Mouse (Mus musculus) lung, embryonic 15.5 days (tissue): ENCODE results near the gene Pacrg. TPM values are rescaled to one million over a fixed set of nuclear protein-coding genes. Genes with fewer than 3 reads are reported as not detected.

Source experiments
- ATAC-seq: fragments of 200-750 bp; cut with Nextera tagmentation; 2 replicates; pipeline ENCODE4 v1.8.0; 2017; ENCODE audit warnings: moderate number of reproducible peaks, borderline replicate concordance; ENCODE audit not compliant: low FRiP score, low TSS enrichment; ENCODE audit errors: extremely low read depth
- H3K27ac ChIP-seq: fragments of 300-500 bp; sonication (generic); 2 replicates; pipeline ENCODE4 v1.5.1; 2015; ENCODE audit warnings: moderate library complexity, mild to moderate bottlenecking, inconsistent platforms
- H3K27me3 ChIP-seq: fragments of 300-500 bp; sonication (generic); 2 replicates; pipeline ENCODE4 v1.6.1; 2015; ENCODE audit warnings: inconsistent platforms
- H3K36me3 ChIP-seq: fragments of 300-500 bp; sonication (generic); 2 replicates; pipeline ENCODE4 v1.6.1; 2015; ENCODE audit warnings: inconsistent platforms
- H3K4me1 ChIP-seq: fragments of 300-500 bp; sonication (generic); 2 replicates; pipeline ENCODE4 v1.6.1; 2015; ENCODE audit warnings: inconsistent platforms
- H3K4me2 ChIP-seq: fragments of 300-500 bp; sonication (generic); 2 replicates; pipeline ENCODE4 v1.6.1; 2015; ENCODE audit warnings: inconsistent platforms, mild to moderate bottlenecking, moderate library complexity
- H3K4me3 ChIP-seq: fragments of 300-500 bp; sonication (generic); 2 replicates; pipeline ENCODE4 v1.5.1; 2015; ENCODE audit warnings: mild to moderate bottlenecking, inconsistent platforms
- H3K9ac ChIP-seq: fragments of 300-500 bp; sonication (generic); 2 replicates; pipeline ENCODE4 v1.6.1; 2015; ENCODE audit warnings: inconsistent platforms
- H3K9me3 ChIP-seq: fragments of 300-500 bp; sonication (generic); 2 replicates; pipeline ENCODE4 v1.6.1; 2016; ENCODE audit warnings: inconsistent platforms
- WGBS: fragments of 180-500 bp; shearing (Covaris S2); methylation state at CpG from one replicate; pipeline ENCODE4 v1.1.7; 2015; 5-methylcytosine and 5-hydroxymethylcytosine counted together
- polyA plus RNA-seq: library from polyadenylated mRNA; unstranded; fragments of >200 nt; fragmentation: Nextera tagmentation; extraction: Ambion mirVana; gene quantifications from 2 replicates; pipeline ENCODE4 v1.2.1, GENCODE M21; 2015

The Pacrg gene
- polyA plus RNA-seq, 1 experiment from 2014 or later, result 2.7 TPM

DNA sequence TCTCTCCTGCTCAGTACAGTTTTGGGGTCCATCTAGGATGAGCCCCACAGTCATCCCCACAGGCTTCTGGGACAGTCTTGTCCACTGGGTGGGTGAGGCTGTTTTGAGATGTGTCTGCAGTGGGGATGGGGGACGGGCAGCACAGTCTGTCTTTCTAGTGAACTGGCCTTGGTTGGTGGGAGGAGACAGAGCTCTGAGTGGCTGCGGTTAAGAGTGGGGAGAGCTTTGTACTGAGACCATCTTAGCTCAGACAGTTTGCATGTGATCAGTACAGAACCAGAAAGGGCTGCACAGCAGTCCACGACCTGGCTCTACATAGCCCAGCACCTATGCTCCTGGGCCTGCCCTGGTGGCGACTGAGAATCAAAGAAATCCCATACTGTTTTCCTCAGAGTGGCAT is 446.3 kb downstream of the Pacrg start:
- Histone ChIP-seq H3K9ac (no peak overlapping the region), H3K9me3 (no peaks in the 10 kb centered on the region), H3K4me2 (no peak overlapping the region), H3K36me3 (no peaks in the 10 kb centered on the region), H3K4me3 (no peak overlapping the region), H3K27me3 (no peaks in the 10 kb centered on the region), H3K4me1 (peaks cover 30% of the 10 kb centered on the region), H3K27ac (no peak overlapping the region)
- WGBS, result 68% methylated on average over 4 of the region's 4 CpGs
- ATAC-seq, result no peak

DNA sequence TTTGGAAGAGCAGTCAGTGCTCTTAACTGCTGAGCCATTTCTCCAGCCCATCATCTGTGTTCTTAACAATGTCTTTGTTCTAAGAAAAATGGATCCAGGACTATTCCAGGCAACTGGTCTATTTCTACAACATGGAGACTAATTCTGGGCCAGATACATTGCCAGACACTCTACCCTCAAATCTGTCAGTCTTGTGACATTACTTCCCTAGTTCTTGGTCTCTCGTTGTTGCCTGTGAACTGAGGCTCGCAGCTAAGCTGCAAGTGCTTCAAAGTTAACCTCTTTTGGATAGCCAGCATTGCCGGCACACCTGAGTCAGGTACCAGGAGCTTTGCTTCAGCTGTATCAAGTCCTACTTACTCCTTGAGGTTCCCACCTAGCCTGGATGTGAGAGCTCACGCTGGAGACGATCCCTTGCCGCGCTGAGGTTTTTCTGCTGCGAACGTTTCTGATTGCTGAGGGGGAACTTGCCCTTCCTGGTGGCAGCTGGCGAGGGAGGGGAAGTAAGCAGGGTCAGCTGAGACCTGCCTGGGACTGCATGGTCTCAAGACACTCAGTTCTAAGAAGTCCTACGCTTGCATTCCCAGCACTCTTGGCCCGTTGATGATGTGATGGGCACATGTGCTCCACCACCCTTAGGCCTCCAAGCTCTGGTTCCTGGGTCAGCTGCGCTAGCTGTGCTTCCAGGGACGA is 447.6 kb downstream of the Pacrg start:
- WGBS, result 77% methylated on average over 14 of the region's 14 CpGs
- Histone ChIP-seq H3K9me3 (no peaks in the 10 kb centered on the region), H3K4me2 (no peak overlapping the region), H3K4me1 (peaks cover 21% of the 10 kb centered on the region), H3K4me3 (no peak overlapping the region), H3K27ac (no peak overlapping the region), H3K9ac (no peak overlapping the region), H3K36me3 (no peaks in the 10 kb centered on the region), H3K27me3 (no peaks in the 10 kb centered on the region)
- ATAC-seq, result no peak

DNA sequence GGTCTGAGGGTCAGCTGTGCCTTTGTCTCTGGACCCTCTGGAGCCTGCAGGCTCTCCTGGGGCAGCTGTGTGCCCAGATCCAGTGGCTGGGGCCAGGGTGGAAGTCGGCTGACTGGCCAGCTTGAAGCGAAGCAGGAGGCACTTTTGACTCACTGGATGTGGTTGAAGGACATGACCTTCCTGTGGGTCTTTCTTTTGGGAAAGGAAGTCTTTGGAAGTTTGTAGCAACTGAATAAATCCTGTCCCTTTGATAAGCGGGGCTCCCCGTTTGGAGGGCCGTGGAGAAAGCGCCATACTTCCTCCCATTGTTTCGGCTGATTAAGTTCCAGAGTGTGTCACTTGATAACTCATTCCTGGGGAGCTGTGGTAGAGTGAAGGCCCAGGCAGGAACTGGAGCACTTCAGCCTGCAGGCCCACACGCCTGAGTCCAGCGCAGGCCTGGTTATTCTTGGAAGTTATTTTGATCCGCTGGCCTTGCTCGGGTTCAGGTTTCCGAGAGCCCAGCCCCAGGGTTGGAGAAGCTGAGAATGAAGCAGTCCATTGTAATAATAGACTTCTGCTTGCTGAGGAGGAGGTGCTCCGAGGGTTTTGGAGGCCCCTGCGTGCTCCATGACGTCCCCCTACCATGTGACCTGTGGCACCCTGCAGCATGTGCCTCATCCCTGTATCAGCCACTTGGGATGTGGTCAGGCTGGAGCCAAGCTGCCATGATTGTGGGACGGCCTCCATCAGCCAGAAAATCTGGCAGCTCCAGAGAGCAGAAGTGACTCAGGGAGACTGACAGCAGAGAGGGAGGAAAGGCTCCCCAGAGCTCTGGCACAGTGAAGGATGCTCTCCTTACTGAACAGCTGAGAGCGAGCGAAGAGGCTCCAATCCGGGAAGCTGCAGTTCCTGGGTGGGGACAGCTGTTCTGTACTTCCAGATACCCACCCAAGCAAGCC is 449.6 kb downstream of the Pacrg start:
- Histone ChIP-seq H3K36me3 (no peaks in the 10 kb centered on the region), H3K4me3 (no peak overlapping the region), H3K9me3 (no peaks in the 10 kb centered on the region), H3K27me3 (no peaks in the 10 kb centered on the region), H3K4me2 (no peak overlapping the region), H3K9ac (no peak overlapping the region), H3K27ac (peak overlapping the region; percentile 92), H3K4me1 (peaks cover 14% of the 10 kb centered on the region; the same call in 1 of the 2 replicates)
- peak; percentile 87 for ATAC-seq
- 42% methylated on average over 19 of the region's 19 CpGs for WGBS

DNA sequence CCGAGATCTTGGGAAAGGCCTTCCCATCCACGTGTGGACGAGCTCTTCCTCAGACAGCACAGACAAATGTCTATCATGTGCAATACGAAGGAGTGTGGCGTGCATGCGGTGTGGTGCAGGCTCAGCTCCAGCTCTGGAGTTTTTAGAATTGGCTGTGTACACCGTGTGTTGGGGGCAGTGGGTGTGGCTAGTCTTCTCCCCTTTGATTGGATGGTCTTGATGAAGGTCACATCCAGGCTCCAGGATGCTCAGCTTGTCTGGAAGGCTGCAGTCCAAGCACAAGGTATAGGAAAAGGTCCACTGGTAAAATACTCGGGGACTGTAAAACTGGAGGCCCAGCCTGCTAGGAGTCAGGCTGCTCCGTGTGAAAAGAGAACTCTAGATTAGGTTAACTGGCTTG is 450.4 kb downstream of the Pacrg start:
- H3K9ac ChIP-seq, result no peak overlapping the region
- H3K27ac ChIP-seq, result peak overlapping the region; percentile 92
- H3K9me3 ChIP-seq, result no peaks in the 10 kb centered on the region
- H3K4me3 ChIP-seq, result no peak overlapping the region
- peaks cover 14% of the 10 kb centered on the region; the same call in 1 of the 2 replicates for H3K4me1 ChIP-seq
- H3K36me3 ChIP-seq, result no peaks in the 10 kb centered on the region
- no peak for ATAC-seq
- H3K4me2 ChIP-seq, result no peak overlapping the region
- 72% methylated on average over 9 of the region's 9 CpGs for WGBS
- no peaks in the 10 kb centered on the region for H3K27me3 ChIP-seq

DNA sequence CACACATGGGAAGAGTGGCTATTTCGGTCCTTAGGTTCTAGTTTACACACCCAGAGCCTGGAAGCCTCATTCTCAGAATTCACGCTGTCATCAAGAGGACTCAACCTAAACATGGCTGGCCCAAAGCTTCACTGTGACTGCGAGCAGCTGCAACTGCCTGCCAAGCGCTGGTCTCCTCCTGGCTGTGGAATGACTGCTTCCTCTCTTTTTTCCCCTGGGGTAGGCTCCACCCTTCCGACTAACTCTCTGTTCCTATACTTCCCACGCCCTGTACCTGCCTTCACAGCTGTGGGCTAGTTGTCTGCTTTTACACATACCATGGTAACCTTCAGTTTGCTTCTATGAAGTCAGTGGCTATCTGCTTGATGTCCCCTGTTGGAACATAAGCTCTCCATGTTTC is 453.6 kb downstream of the Pacrg start:
- Histone ChIP-seq H3K36me3 (no peaks in the 10 kb centered on the region), H3K4me3 (no peak overlapping the region), H3K9me3 (no peaks in the 10 kb centered on the region), H3K4me1 (peaks cover 14% of the 10 kb centered on the region; the same call in 1 of the 2 replicates), H3K9ac (no peak overlapping the region), H3K27me3 (no peaks in the 10 kb centered on the region), H3K27ac (no peak overlapping the region), H3K4me2 (no peak overlapping the region)
- WGBS, result 50% methylated on average over 6 of the region's 6 CpGs
- ATAC-seq, result no peak

DNA sequence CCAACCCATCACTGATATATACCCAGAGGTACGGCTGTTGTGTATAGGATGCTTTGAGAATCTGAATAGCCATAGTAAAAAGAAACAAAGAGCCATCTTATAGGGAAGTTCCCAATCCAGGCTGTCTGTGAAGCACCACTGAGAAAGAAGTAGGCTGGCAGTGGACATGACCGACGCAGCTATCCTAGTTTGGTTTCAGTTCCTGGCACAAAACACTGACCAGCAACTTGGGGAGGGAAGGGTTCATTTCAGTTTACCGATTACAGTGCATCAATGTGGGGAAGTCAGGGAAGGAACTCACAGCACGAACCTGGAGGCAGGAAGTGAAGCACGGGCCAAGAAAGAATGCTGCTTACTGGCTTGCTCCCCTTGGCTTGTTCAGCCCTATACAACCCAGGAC is 456.7 kb downstream of the Pacrg start:
- Histone ChIP-seq H3K4me2 (no peak overlapping the region), H3K9me3 (no peaks in the 10 kb centered on the region), H3K9ac (no peak overlapping the region), H3K36me3 (no peaks in the 10 kb centered on the region), H3K27ac (no peak overlapping the region), H3K27me3 (no peaks in the 10 kb centered on the region), H3K4me3 (no peak overlapping the region), H3K4me1 (peaks cover 10% of the 10 kb centered on the region; the same call in 1 of the 2 replicates)
- 76% methylated on average over 6 of the region's 6 CpGs for WGBS
- no peak for ATAC-seq

DNA sequence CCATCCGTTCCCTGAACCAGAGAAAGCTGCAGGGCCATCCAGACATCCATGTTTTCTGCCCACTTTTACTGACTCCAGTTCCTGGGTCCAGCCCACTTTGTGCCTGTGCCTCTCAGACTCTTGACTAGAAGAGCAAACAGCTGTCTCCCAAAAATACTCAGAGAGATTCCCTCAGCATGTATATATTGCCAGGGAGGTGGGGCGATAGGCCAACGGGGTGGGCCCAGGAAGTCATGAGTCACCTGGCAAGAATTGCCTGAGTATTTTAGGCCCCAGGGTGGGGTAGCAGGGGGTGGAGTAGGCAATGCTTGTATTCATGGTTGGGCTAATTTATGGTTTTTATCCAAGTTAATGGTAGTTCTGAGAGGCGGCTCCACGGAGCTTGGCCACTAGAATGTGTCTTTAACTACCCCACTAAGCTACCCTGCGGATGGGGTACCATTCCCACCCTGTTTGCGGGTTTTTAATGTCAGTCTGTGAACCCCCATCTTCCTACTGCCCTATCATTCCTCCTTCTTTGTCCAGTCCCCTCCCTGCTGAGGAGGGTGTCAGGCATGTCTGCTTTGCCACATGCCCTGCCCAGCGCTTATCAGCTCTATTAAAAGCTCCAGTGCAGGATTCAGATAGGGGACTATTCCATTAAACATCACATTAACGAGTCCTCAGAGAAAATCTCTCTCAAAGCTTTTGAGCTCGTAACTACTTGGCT is 461.5 kb downstream of the Pacrg start:
- Histone ChIP-seq H3K4me3 (no peak overlapping the region), H3K4me1 (peaks cover 20% of the 10 kb centered on the region; the same call in 1 of the 2 replicates), H3K27ac (peak overlapping the region; percentile 33; the same call in 1 of the 2 replicates), H3K27me3 (no peaks in the 10 kb centered on the region), H3K4me2 (no peak overlapping the region), H3K9me3 (no peaks in the 10 kb centered on the region), H3K9ac (no peak overlapping the region), H3K36me3 (no peaks in the 10 kb centered on the region)
- peak; percentile 55 for ATAC-seq
- 64% methylated on average over 10 of the region's 10 CpGs for WGBS

DNA sequence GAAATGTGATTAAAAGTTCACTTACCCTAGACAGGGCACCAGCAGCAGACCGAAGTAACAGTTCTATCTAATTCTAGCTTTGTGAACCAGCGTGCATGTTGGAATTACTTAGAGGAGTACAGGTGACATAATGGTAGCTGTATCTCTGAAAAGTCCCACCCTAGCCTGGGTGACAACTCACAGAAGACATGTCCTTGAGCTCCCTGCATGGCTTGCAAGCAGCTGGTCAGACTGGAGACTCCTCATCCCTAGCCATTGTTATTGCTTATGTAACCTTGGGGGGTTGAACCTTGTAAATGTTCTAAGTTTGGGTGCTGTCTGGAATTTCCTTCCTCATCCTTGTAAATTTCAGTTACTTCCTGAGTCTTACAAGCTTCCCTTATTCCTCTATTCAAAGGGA is 462.5 kb downstream of the Pacrg start:
- Histone ChIP-seq H3K4me2 (no peak overlapping the region), H3K4me3 (no peak overlapping the region), H3K9me3 (no peaks in the 10 kb centered on the region), H3K9ac (no peak overlapping the region), H3K36me3 (no peaks in the 10 kb centered on the region), H3K4me1 (peaks cover 31% of the 10 kb centered on the region), H3K27ac (no peak overlapping the region), H3K27me3 (no peaks in the 10 kb centered on the region)
- no peak for ATAC-seq
- 90% methylated on average over 2 of the region's 2 CpGs for WGBS

DNA sequence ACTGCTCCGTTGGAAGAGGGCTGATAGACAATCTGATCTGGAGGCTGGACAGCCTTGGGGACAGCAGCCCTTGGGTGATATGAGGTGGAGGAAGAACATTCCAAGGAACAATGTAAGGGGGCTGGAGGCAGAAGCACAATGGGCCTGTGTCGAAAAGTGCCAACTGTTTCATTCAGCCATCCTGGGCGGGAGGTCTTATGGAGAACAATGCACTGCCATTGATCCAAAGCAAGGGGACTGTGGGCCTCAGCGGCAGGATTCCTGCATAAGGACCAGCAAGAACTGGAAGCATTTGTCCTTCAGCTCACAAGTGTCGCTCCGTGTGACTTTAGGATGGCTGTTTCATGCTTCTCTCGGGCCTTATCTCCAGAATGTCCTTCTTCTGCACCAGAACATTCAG is 465.8 kb downstream of the Pacrg start:
- no peaks in the 10 kb centered on the region for H3K27me3 ChIP-seq
- 57% methylated on average over 7 of the region's 7 CpGs for WGBS
- no peaks in the 10 kb centered on the region for H3K9me3 ChIP-seq
- no peak overlapping the region for H3K4me3 ChIP-seq
- H3K4me2 ChIP-seq, result no peak overlapping the region
- no peaks in the 10 kb centered on the region for H3K36me3 ChIP-seq
- no peak for ATAC-seq
- no peak overlapping the region for H3K27ac ChIP-seq
- no peak overlapping the region for H3K9ac ChIP-seq
- H3K4me1 ChIP-seq, result peaks cover 49% of the 10 kb centered on the region

DNA sequence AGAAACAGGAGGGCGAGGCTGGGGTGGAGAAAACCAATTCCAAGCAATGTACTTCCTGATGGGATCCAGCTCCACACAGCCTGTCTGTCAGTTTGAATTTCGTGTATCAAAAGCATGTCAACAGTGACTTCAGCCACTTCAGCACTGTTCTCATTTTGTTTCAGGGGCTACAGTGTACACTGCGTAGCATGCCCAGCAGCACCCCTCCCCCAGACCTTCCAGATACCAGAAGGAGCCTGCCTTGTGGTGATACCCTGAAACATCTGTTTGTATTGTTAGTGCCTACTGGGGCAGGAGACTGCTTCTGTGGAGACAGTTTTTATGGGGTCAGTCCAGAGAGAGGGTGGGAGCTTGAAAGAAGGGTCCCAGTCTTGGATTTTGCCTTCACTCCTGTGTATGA is 466.4 kb downstream of the Pacrg start:
- no peaks in the 10 kb centered on the region for H3K36me3 ChIP-seq
- peaks cover 43% of the 10 kb centered on the region for H3K4me1 ChIP-seq
- H3K4me3 ChIP-seq, result no peak overlapping the region
- no peaks in the 10 kb centered on the region for H3K27me3 ChIP-seq
- no peak overlapping the region for H3K9ac ChIP-seq
- ATAC-seq, result no peak
- H3K27ac ChIP-seq, result no peak overlapping the region
- 55% methylated on average over 3 of the region's 3 CpGs for WGBS
- H3K4me2 ChIP-seq, result no peak overlapping the region
- no peaks in the 10 kb centered on the region for H3K9me3 ChIP-seq

DNA sequence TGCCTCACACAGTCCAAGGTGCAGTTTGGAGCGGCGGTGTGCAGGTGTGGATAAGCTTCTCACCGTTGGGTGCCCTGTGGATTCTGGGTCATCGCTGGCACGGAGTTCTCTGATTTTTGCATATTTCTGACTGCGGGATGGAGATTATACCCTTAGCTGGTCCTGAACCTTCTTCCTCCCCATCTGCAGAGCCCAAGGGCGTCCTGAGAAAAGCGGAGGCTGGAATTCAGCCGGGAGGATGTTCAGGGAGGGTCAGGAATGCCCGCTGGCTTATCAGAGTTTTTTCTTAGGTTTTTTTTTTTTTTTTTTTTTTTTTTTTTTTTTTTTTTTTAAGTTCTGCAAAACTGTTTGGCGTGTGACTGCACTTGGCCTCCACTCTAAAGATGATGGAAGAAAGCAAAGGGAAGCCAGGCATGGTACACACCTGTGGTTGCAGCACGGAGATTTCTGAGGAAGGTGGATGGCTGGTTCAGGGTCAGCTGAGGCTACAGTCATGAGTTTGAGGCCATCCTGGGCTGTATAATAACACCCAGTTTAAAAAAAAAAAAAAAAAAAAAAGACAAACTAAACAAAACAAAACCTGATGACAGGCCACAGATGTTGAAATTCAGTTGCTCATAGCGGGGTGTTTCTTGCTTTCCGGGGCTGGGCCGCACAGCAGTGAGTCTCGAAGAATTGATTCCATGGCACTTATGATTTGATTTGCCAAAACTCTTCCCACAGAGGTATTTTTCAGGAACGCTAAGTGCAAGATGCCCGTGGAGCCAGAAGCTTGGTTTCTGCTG is 467.9 kb downstream of the Pacrg start:
- H3K27ac ChIP-seq, result no peak overlapping the region
- H3K27me3 ChIP-seq, result no peaks in the 10 kb centered on the region
- WGBS, result 44% methylated on average over 18 of the region's 18 CpGs
- no peak overlapping the region for H3K9ac ChIP-seq
- no peak overlapping the region for H3K4me2 ChIP-seq
- H3K4me1 ChIP-seq, result peaks cover 46% of the 10 kb centered on the region
- H3K4me3 ChIP-seq, result no peak overlapping the region
- no peaks in the 10 kb centered on the region for H3K36me3 ChIP-seq
- no peaks in the 10 kb centered on the region for H3K9me3 ChIP-seq
- ATAC-seq, result no peak
